Mouse (Mus musculus) CH12.LX (cell line): ENCODE measurements at regions not wholly inside any gene's neighbourhood (a gene's known extent, or its start where the extent isn't known, plus 50 kb on each side); places are given as distances from the start of the nearest gene placed in this dataset.

Experiments used
- DNase-seq: peaks from one replicate; pipeline ENCODE4 v3.0.0-alpha.2; 2013; ENCODE audit errors: extremely low read depth
- H3K27ac ChIP-seq: 2 replicates; pipeline ENCODE4 v1.5.1; 2012; ENCODE audit warnings: low read depth, mild to moderate bottlenecking, control low read depth, moderate library complexity; ENCODE audit not compliant: insufficient read depth
- H3K27me3 ChIP-seq: replicated peaks from 2 replicates; pipeline ENCODE3; 2012; ENCODE audit warnings: inconsistent platforms
- H3K36me3 ChIP-seq, 2 experiments: replicated peaks in 1 of 2; 2 replicates each; pipeline versions ENCODE3 to v1.6.1; 2012; ENCODE audit warnings: inconsistent platforms in 1 of 2, low read length in 1 of 2, mild to moderate bottlenecking in 1 of 2, mixed read lengths in 1 of 2, moderate library complexity in 1 of 2; ENCODE audit not compliant: control insufficient read depth in 1 of 2, insufficient read depth in 1 of 2
- H3K4me1 ChIP-seq, 2 experiments: 2 replicates each; pipeline ENCODE4 v1.6.1; 2012; ENCODE audit warnings: inconsistent platforms in 1 of 2, moderate library complexity in 1 of 2; ENCODE audit not compliant: insufficient read depth in 2 of 2, control insufficient read depth in 1 of 2
- H3K4me2 ChIP-seq: 2 replicates; pipeline ENCODE4 v1.6.1; 2012; ENCODE audit warnings: low read depth, mild to moderate bottlenecking, control low read depth; ENCODE audit not compliant: poor library complexity, insufficient read depth, severe bottlenecking
- H3K4me3 ChIP-seq, 3 experiments: fragments of 150-350 bp in 1 of 3; sonication (generic) in 1 of 3; replicated peaks in 1 of 3; 2 replicates each; pipeline versions ENCODE3 to v1.5.1; 2011 to 2012; ENCODE audit warnings: low read depth in 2 of 3, low read length in 2 of 3, mild to moderate bottlenecking in 2 of 3, moderate library complexity in 2 of 3, control low read depth in 1 of 3, improper control_type of control experiment in 1 of 3, inconsistent platforms in 1 of 3, mixed read lengths in 1 of 3; ENCODE audit not compliant: poor library complexity in 1 of 3
- H3K79me2 ChIP-seq: replicated peaks from 2 replicates; pipeline ENCODE4 v1.6.1; 2012; ENCODE audit warnings: mild to moderate bottlenecking, moderate library complexity; ENCODE audit not compliant: control insufficient read depth, poor library complexity, insufficient read depth, severe bottlenecking; ENCODE audit errors: extremely low read depth
- H3K9ac ChIP-seq: 2 replicates; pipeline ENCODE4 v1.6.1; 2012; ENCODE audit warnings: low read depth, mild to moderate bottlenecking, control low read depth, moderate library complexity; ENCODE audit not compliant: insufficient read depth
- H3K9me3 ChIP-seq: replicated peaks from 2 replicates; pipeline ENCODE3; 2012; ENCODE audit warnings: low read length, inconsistent platforms, mixed read lengths
- BHLHE40 ChIP-seq: IDR thresholded peaks from 2 replicates; pipeline ENCODE4 v1.6.1; 2011; ENCODE audit warnings: mild to moderate bottlenecking, low read depth, low read length, improper control_type of control experiment
- CHD1 ChIP-seq: IDR thresholded peaks from 2 replicates; pipeline ENCODE4 v1.6.1; 2012; ENCODE audit warnings: low read depth, low read length, improper control_type of control experiment, inconsistent platforms
- CHD2 ChIP-seq: IDR thresholded peaks from 2 replicates; pipeline ENCODE4 v1.6.1; 2011; ENCODE audit warnings: low read length, improper control_type of control experiment
- CTCF ChIP-seq, 2 experiments: IDR thresholded peaks in 1 of 2; conservative IDR thresholded peaks in 1 of 2; 2 replicates each; pipeline ENCODE4 v1.5.1; 2011 to 2012; ENCODE audit warnings: low read depth in 2 of 2, low read length in 2 of 2, improper control_type of control experiment in 1 of 2, inconsistent platforms in 1 of 2, mild to moderate bottlenecking in 1 of 2, moderate library complexity in 1 of 2
- EP300 ChIP-seq: IDR thresholded peaks from 2 replicates; pipeline ENCODE4 v1.6.1; 2011; ENCODE audit warnings: low read length, improper control_type of control experiment
- ETS1 ChIP-seq: conservative IDR thresholded peaks from 2 replicates; pipeline ENCODE4 v1.6.1; 2012; ENCODE audit warnings: low read depth, mild to moderate bottlenecking, inconsistent platforms, low read length, improper control_type of control experiment, moderate library complexity
- HCFC1 ChIP-seq: IDR thresholded peaks from 2 replicates; pipeline ENCODE4 v1.6.1; 2012; ENCODE audit warnings: low read depth, mild to moderate bottlenecking, inconsistent platforms, low read length, improper control_type of control experiment
- MAX ChIP-seq: IDR thresholded peaks from 2 replicates; pipeline ENCODE4 v1.6.1; 2011; ENCODE audit warnings: low read length, improper control_type of control experiment
- MAZ ChIP-seq: IDR thresholded peaks from 2 replicates; pipeline ENCODE4 v1.6.1; 2012; ENCODE audit warnings: low read depth, mild to moderate bottlenecking, inconsistent platforms, low read length, improper control_type of control experiment, moderate library complexity
- MXI1 ChIP-seq: IDR thresholded peaks from 2 replicates; pipeline ENCODE4 v1.6.1; 2011; ENCODE audit warnings: mild to moderate bottlenecking, low read depth, low read length, improper control_type of control experiment
- MYC ChIP-seq: IDR thresholded peaks from 2 replicates; pipeline ENCODE4 v1.6.1; 2011; ENCODE audit warnings: low read depth, mild to moderate bottlenecking, improper control_type of control experiment, low read length
- PAX5 ChIP-seq: IDR thresholded peaks from 2 replicates; pipeline ENCODE4 v1.6.1; 2012; ENCODE audit warnings: low read length, inconsistent platforms, mixed read lengths
- SIN3A ChIP-seq: IDR thresholded peaks from 2 replicates; pipeline ENCODE4 v1.6.1; 2012; ENCODE audit warnings: low read length, improper control_type of control experiment, inconsistent platforms
- TBP ChIP-seq: conservative IDR thresholded peaks from 2 replicates; pipeline ENCODE4 v1.6.1; 2011; ENCODE audit warnings: low read depth, low read length, improper control_type of control experiment
- UBTF ChIP-seq: IDR thresholded peaks from 2 replicates; pipeline ENCODE4 v1.6.1; 2012; ENCODE audit warnings: low read depth, mild to moderate bottlenecking, inconsistent platforms, low read length, improper control_type of control experiment, moderate library complexity
- USF1 ChIP-seq: IDR thresholded peaks from 2 replicates; pipeline ENCODE4 v1.6.1; 2014; ENCODE audit warnings: low read depth, mild to moderate bottlenecking, inconsistent platforms, low read length, improper control_type of control experiment
- ZC3H11A ChIP-seq: IDR thresholded peaks from 2 replicates; pipeline ENCODE4 v1.6.1; 2012; ENCODE audit warnings: low read depth, mild to moderate bottlenecking, inconsistent platforms, low read length, improper control_type of control experiment
- dilution Hi-C: fragments of 300-500 bp; cut with MboI; formaldehyde crosslinking; loops from 2 replicates; pipeline ENCODE4 v1.14.3; 2020; ENCODE audit warnings: low sequenced_read_pairs; ENCODE audit not compliant: extremely low pct_unique_long_range_greater_than_20kb, extremely low pct_ligation_motif_present
- in situ Hi-C: fragments of 300-500 bp; cut with MboI; formaldehyde crosslinking; loops from 3 replicates; pipeline ENCODE4 v1.14.3; 2019; ENCODE audit warnings: low sequenced_read_pairs, low pct_ligation_motif_present, low pct_unique_long_range_greater_than_20kb, mixed read lengths

DNA sequence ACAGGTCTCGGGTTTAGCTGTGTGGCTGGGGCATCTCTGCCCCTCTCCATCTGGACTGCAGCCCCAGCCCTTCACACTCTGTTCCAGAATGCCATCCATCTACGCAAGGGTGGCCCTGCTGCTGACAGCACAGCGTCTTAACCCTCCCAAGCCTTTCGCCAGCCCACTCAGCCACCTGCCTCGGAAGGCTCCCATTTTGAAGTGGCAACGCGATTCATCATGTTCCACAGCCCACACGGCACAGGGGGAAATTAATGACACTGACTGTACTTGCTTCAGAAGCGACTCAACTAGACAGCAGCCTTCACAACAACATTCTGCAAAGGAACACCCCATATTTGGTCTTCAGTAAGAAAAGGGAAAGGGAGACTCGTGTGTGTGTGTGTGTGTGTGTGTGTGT, 151.8 kb upstream of the Noct start:
- no peak for DNase-seq
- no peaks in the 10 kb centered on the region for H3K27me3 ChIP-seq
- H3K9ac ChIP-seq = no peak overlapping the region
- H3K4me3 ChIP-seq = no peak overlapping the region
- TF ChIP-seq SIN3A (no peak), TBP (no peak), HCFC1 (no peak), PAX5 (no peak), ZC3H11A (no peak), CHD1 (no peak), ETS1 (no peak), MYC (no peak), UBTF (no peak), MXI1 (no peak)
- no peak overlapping the region for H3K27ac ChIP-seq
- no peak overlapping the region for H3K4me2 ChIP-seq
- no peaks in the 10 kb centered on the region for H3K36me3 ChIP-seq
- dilution Hi-C loops = no loop called here
- no peaks in the 10 kb centered on the region for H3K79me2 ChIP-seq
- in situ Hi-C loops = no loop called here
- no peaks in the 10 kb centered on the region for H3K9me3 ChIP-seq
- H3K4me1 ChIP-seq = peaks cover 0 to 7% of the 10 kb centered on the region in 2 experiments; a peak in 2 of 4 replicates

DNA sequence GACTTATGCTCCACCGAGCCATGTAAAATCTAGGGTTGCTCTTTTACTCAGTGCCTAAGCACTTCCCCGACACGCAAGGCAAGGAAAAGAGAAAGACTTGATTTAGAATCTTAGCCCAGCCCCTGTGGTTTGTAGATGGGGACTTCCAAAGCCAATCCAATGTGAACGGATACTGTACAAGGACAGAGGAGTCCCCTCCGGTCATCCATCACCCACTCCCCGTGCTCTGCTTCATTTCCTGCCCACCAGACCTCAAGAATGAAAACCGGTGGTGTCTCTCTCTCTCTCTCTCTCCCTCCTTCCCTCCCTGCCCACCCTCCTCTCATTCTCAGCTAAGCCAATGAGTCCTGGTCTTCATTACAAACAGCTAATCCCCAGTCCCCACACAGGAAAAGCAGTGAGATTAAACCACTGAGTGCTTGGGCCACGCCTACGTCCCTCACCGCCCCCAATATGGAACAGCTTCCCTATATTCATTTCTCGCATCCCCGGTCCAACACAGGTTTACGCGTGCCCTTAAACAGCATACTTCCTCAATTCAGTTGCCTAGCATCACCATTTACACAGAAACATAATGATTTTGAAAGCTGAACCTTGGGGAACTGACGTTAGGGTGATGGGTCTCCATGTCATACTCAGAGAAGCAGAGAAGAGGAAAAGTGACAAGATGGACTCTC, 151.1 kb upstream of the Noct start:
- peak; percentile 28 for DNase-seq
- TF ChIP-seq ZC3H11A (no peak), EP300 (no peak), PAX5 (no peak), MAZ (no peak), USF1 (no peak), UBTF (no peak), MAX (no peak), CHD2 (no peak), CTCF (conservative IDR thresholded peaks at IDR 0.05 in 1 of 2, IDR thresholded peaks at IDR 0.05 in 1 of 2; ENCODE audit: low read depth in 2 of 2, low read length in 2 of 2) (no peak), BHLHE40 (no peak), MYC (no peak)
- TF ChIP-seq, all 38 proteins: peak for 0
- H3K4me3 ChIP-seq = no peak overlapping the region
- peaks cover 0 to 7% of the 10 kb centered on the region in 2 experiments; a peak in 2 of 4 replicates for H3K4me1 ChIP-seq
- no peaks in the 10 kb centered on the region for H3K36me3 ChIP-seq
- H3K4me2 ChIP-seq = peak overlapping the region; percentile 16; the same call in 1 of the 2 replicates
- H3K27me3 ChIP-seq = no peaks in the 10 kb centered on the region
- H3K79me2 ChIP-seq = no peaks in the 10 kb centered on the region
- H3K9ac ChIP-seq = no peak overlapping the region
- H3K27ac ChIP-seq = no peak overlapping the region
- dilution Hi-C loops = no loop called here
- in situ Hi-C loops = no loop called here
- no peaks in the 10 kb centered on the region for H3K9me3 ChIP-seq
